Mouse (Mus musculus) midbrain, embryonic 16.5 days (tissue): ENCODE measurements around the gene Pgpep1. TPM values are rescaled to one million over a fixed set of nuclear protein-coding genes. Genes with fewer than 3 reads are reported as not detected.
A peak's percentile ranks its signal among the peaks of the same experiment; 100 is the strongest.

ENCODE experiments used
- ATAC-seq: fragments of 200-750 bp; cut with Nextera tagmentation; 2 replicates; pipeline ENCODE4 v1.8.0; 2017; ENCODE audit warnings: moderate TSS enrichment
- H3K27ac ChIP-seq: fragments of 300-500 bp; sonication (generic); 2 replicates; pipeline ENCODE4 v1.5.1; 2014; ENCODE audit warnings: mild to moderate bottlenecking, low read length, mixed read lengths
- H3K27me3 ChIP-seq: fragments of 300-500 bp; sonication (generic); 2 replicates; pipeline ENCODE4 v1.6.1; 2014; ENCODE audit warnings: low read depth, low read length, mixed read lengths; ENCODE audit not compliant: control insufficient read depth, insufficient read depth
- H3K36me3 ChIP-seq: fragments of 300-500 bp; sonication (generic); 2 replicates; pipeline ENCODE4 v1.6.1; 2014; ENCODE audit warnings: mild to moderate bottlenecking, low read length, moderate library complexity, mixed read lengths; ENCODE audit not compliant: control insufficient read depth, insufficient read depth
- H3K4me1 ChIP-seq: fragments of 300-500 bp; sonication (generic); 2 replicates; pipeline ENCODE4 v1.6.1; 2014; ENCODE audit warnings: mild to moderate bottlenecking, low read length, mixed read lengths; ENCODE audit not compliant: control insufficient read depth, insufficient read depth
- H3K4me2 ChIP-seq: fragments of 300-500 bp; sonication (generic); 2 replicates; pipeline ENCODE4 v1.6.1; 2014; ENCODE audit warnings: mild to moderate bottlenecking, low read length, mixed read lengths
- H3K4me3 ChIP-seq: fragments of 300-500 bp; sonication (generic); 2 replicates; pipeline ENCODE4 v1.5.1; 2014; ENCODE audit warnings: low read depth, mild to moderate bottlenecking, low read length, moderate library complexity, mixed read lengths
- H3K9ac ChIP-seq: fragments of 300-500 bp; sonication (generic); 2 replicates; pipeline ENCODE4 v1.6.1; 2014; ENCODE audit warnings: low read depth, low read length, mixed read lengths
- H3K9me3 ChIP-seq: fragments of 300-500 bp; sonication (generic); replicated peaks from 2 replicates; pipeline ENCODE4 v1.6.1; 2014; ENCODE audit warnings: mild to moderate bottlenecking, low read length, mixed read lengths; ENCODE audit not compliant: control insufficient read depth, poor library complexity, severe bottlenecking
- WGBS: fragments of 180-500 bp; shearing (Covaris S2); extraction: QIAGEN DNeasy Blood & Tissue Kit; methylation state at CpG from one replicate; pipeline ENCODE4 v1.1.7; 2014; 5-methylcytosine and 5-hydroxymethylcytosine counted together
- polyA plus RNA-seq: library from polyadenylated mRNA; unstranded; fragments of >200 nt; fragmentation: Nextera tagmentation; extraction: Ambion mirVana; gene quantifications from 2 replicates; pipeline ENCODE4 v1.2.1, GENCODE M21; 2015

Pgpep1 gene
- polyA plus RNA-seq, 1 experiment from 2014 or later = 69.7 TPM

DNA sequence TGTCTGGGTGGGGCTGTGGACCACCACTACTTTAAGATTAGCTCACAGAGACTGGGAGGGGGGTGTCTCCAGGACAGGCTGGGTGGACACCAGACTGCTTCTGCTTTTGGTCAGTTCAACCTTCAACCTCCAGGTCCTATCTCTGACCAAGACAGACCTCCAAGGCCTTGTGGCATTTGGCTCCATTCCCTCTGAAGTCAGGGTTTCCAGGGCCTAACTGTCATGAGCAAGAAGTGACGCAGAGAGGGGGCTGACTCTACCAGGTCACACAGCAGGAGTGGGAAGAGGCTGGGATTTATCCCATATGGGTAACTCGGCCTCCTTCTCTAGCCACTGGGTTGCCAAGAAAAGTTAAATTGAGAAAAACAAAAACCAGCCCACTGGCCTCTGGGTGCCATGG, 2.4 kb downstream of the Pgpep1 start:
- ATAC-seq = no peak
- H3K9ac ChIP-seq = 0 out of 2 replicates have a peak overlapping the region, but pooled peaks have one; percentile 18
- H3K9me3 ChIP-seq = no peaks in the 10 kb centered on the region
- H3K4me3 ChIP-seq = 0 out of 2 replicates have a peak overlapping the region, but pooled peaks have one; percentile 4
- H3K27ac ChIP-seq = 0 out of 2 replicates have a peak overlapping the region, but pooled peaks have one; percentile 5
- H3K4me1 ChIP-seq = peaks cover 17% of the 10 kb centered on the region
- 67% methylated on average over 2 of the region's 2 CpGs for WGBS
- H3K4me2 ChIP-seq = peak overlapping the region; percentile 97; the same call in 1 of the 2 replicates
- 0 out of 2 replicates have a peak, but pooled peaks cover 3% of the 10 kb centered on the region for H3K36me3 ChIP-seq
- H3K27me3 ChIP-seq = no peaks in the 10 kb centered on the region

DNA sequence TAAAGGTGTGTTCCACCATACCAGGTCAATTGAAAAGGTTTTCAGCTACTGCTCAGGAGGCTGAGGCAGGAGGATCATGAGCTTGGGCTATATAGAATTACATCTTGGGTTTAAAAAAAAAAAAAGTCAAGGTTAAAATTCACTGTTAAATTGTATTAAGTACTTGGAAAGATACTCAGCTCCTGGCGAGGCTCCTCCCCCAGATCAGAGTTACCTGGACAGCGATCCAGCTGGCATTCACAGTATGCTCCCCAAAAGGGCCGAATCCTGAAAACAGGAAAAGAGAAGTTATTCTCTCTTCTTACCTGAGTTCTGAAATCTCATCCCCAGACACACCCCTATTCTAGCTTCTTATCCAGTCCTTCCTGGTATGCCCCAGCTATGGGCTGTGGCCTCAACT, 3.0 kb downstream of the Pgpep1 start:
- 0 out of 2 replicates have a peak overlapping the region, but pooled peaks have one; percentile 5 for H3K27ac ChIP-seq
- 0 out of 2 replicates have a peak, but pooled peaks cover 3% of the 10 kb centered on the region for H3K36me3 ChIP-seq
- no peaks in the 10 kb centered on the region for H3K9me3 ChIP-seq
- H3K4me2 ChIP-seq = no peak overlapping the region; the same call in 1 of the 2 replicates
- H3K4me3 ChIP-seq = no peak overlapping the region
- WGBS = 97% methylated on average over 3 of the region's 3 CpGs
- no peaks in the 10 kb centered on the region for H3K27me3 ChIP-seq
- peaks cover 17% of the 10 kb centered on the region for H3K4me1 ChIP-seq
- no peak overlapping the region for H3K9ac ChIP-seq
- no peak for ATAC-seq

DNA sequence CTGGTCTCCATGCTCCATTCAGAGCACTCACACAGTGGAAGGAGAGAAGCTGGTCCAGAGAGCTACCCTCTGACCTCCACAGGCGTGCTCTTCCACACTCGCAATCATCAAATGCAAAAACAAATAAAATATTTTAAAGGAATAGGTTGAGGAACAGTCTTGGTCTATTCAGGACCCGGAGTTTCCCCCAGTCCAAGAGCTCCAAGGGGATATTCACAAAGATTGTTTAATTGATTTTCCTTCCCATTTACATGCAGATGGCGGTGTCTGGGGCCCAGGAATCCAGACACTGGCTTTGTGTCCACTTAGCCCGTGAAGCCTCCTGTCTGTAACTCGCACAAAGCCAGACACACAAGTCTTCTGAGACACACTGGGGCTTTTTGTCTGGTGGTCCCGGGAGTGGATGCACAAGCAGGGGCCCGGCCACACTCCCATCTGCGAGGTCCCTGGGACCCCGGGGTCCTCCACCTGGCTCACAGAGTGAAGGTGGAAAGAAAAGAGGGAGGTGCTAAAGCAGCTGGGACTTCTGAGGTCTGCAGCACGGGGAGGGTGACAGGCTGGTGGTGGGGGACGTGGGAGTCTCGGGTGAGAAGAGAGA, 3.9 kb downstream of the Pgpep1 start:
- no peak overlapping the region for H3K4me3 ChIP-seq
- peak overlapping the region; percentile 63 for H3K27ac ChIP-seq
- peaks cover 17% of the 10 kb centered on the region for H3K4me1 ChIP-seq
- no peaks in the 10 kb centered on the region for H3K9me3 ChIP-seq
- no peak for ATAC-seq
- H3K4me2 ChIP-seq = no peak overlapping the region
- WGBS = 16% methylated on average over 13 of the region's 13 CpGs
- no peaks in the 10 kb centered on the region for H3K27me3 ChIP-seq
- H3K9ac ChIP-seq = no peak overlapping the region
- peaks cover 3% of the 10 kb centered on the region; the same call in 1 of the 2 replicates for H3K36me3 ChIP-seq

DNA sequence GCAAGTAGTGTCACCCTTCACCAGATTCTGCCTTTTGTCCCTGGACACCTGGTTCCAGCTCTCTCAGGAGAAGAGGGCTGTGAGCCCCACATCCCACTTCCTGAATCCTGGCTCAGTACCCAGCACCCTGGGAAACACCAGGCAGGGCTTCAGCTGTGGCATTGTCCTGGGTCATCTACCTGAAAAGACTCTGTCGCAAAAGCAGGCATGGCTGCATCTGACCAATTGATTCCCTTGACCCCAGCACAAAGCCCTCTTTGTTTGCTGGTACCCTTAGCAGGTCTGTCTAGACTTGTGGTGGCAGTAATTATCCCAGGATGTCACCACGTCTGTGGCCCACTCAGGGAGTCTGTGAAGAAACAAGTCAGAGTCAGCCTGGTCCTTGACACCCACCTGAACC, 4.7 kb downstream of the Pgpep1 start:
- Histone ChIP-seq H3K9me3 (no peaks in the 10 kb centered on the region), H3K9ac (no peak overlapping the region), H3K4me3 (no peak overlapping the region), H3K4me2 (no peak overlapping the region), H3K36me3 (peaks cover 6% of the 10 kb centered on the region), H3K27me3 (no peaks in the 10 kb centered on the region), H3K4me1 (peaks cover 17% of the 10 kb centered on the region), H3K27ac (peak overlapping the region; percentile 63)
- 15% methylated on average over 2 of the region's 2 CpGs for WGBS
- no peak for ATAC-seq

DNA sequence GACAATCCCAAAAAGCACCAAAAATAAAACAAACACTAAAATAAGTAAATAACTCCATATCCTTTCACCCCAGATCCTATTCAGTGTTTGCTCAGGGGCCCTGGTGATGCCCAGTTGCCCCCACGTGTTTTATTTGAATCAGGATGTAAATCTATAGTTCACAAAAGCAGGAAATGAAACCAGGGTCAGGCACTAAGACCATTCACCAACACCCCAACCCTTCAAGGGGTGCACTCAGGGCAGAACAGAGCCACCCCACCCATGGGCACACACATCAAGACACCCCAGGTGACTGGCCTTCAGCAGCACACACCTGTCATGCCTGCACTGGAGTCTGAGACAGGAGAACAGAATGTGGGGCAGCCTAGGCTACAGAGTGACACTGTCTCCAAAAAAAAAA, 6.1 kb downstream of the Pgpep1 start:
- H3K27ac ChIP-seq = no peak overlapping the region
- no peak overlapping the region for H3K4me3 ChIP-seq
- no peak overlapping the region for H3K9ac ChIP-seq
- H3K27me3 ChIP-seq = no peaks in the 10 kb centered on the region
- 82% methylated on average over 1 of the region's 1 CpGs for WGBS
- H3K4me1 ChIP-seq = peaks cover 16% of the 10 kb centered on the region
- H3K9me3 ChIP-seq = no peaks in the 10 kb centered on the region
- H3K4me2 ChIP-seq = no peak overlapping the region
- peaks cover 13% of the 10 kb centered on the region for H3K36me3 ChIP-seq
- no peak for ATAC-seq

DNA sequence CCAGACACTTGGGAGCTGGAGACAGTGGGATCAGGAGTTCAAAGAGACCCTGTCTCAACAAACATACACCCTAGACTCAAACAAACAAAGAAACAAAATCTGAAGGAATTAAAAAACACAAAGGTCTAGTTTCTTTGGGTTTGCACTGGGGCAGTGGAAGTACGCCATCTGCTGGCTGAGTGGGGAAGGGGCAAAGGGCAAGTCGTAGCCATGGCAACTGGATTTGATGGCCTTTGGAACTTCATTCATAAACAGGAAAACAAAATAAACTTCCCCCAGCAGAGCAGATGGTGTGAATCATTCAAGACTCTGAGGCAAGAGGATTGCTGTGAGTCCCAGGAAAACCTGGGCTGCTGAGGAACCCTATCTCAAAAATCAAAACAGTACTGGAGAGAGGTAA, 7.0 kb downstream of the Pgpep1 start:
- Histone ChIP-seq H3K4me2 (no peak overlapping the region), H3K4me3 (no peak overlapping the region), H3K4me1 (peaks cover 7% of the 10 kb centered on the region), H3K9me3 (no peaks in the 10 kb centered on the region), H3K36me3 (peaks cover 13% of the 10 kb centered on the region), H3K27ac (no peak overlapping the region), H3K9ac (no peak overlapping the region), H3K27me3 (no peaks in the 10 kb centered on the region)
- 57% methylated on average over 2 of the region's 2 CpGs for WGBS
- ATAC-seq = no peak

DNA sequence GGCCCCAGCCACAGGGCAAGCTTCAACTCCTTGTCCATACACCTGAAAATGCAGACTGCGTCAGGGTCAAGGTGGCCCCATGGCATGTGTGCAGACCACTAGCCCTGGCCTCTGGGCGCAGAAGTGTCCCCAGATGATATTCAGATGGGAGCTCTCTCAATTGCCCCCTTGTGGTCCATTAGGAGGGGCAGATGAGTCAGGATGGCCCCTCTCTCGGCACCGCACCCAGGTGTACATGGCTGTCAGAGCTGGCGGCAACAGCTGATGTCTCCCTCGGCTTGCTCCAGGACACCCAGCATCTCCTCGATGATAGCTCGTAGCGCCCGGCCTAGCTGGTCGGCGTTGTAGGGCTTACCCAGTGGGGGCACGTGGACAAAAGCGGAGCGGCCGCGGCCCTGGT, 9.8 kb downstream of the Pgpep1 start:
- Histone ChIP-seq H3K4me1 (peaks cover 4% of the 10 kb centered on the region; the same call in 1 of the 2 replicates), H3K9me3 (no peaks in the 10 kb centered on the region), H3K9ac (no peak overlapping the region), H3K4me3 (no peak overlapping the region), H3K27me3 (no peaks in the 10 kb centered on the region), H3K36me3 (peaks cover 10% of the 10 kb centered on the region), H3K4me2 (no peak overlapping the region), H3K27ac (no peak overlapping the region)
- WGBS = 94% methylated on average over 17 of the region's 17 CpGs
- no peak for ATAC-seq

DNA sequence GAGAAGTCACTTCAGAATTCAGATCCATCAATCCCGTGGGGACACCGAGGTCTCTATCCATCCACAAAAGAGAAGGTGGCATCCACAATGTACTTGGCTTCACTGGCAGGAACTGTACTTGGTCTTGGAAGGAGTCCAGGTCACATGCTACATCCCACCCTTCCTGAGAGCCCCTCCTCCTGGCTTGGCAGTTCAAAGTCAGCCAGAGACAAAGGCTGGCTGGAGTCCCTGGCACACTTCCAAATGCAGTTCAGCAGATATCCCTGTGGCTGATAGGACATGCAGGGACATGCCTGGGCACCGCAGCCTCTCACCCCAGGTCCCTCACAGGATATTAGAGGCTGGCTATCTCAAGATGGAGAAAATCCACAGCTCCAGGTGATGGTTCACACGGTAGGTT, 10.9 kb downstream of the Pgpep1 start:
- ATAC-seq = peak; percentile 46
- H3K27ac ChIP-seq = no peak overlapping the region
- no peak overlapping the region for H3K4me3 ChIP-seq
- no peaks in the 10 kb centered on the region for H3K27me3 ChIP-seq
- no peak overlapping the region for H3K4me2 ChIP-seq
- H3K4me1 ChIP-seq = peaks cover 4% of the 10 kb centered on the region; the same call in 1 of the 2 replicates
- H3K36me3 ChIP-seq = peaks cover 10% of the 10 kb centered on the region
- WGBS = 59% methylated on average over 4 of the region's 4 CpGs
- H3K9me3 ChIP-seq = no peaks in the 10 kb centered on the region
- no peak overlapping the region for H3K9ac ChIP-seq

DNA sequence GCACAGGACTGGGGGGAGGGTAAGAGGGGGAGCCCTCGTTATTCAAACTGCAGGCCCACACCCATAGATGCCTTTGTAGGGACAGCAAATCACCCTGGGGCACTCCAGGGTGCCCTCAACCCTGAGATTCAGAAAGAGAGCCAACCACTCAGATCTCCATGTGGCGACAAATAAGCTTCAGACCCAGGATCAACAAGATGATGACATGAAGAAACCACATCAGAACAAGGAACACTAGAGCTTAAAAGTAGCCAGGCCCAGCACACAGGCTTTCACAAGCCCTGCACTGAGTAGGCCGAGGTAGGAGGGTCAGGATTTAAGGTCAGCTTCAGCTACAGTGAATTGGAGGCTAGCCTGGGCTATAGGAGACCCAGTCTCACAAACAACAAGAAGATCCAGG, 11.3 kb downstream of the Pgpep1 start:
- Histone ChIP-seq H3K36me3 (peaks cover 10% of the 10 kb centered on the region), H3K4me2 (no peak overlapping the region), H3K27me3 (no peaks in the 10 kb centered on the region), H3K9ac (no peak overlapping the region), H3K4me1 (peaks cover 4% of the 10 kb centered on the region; the same call in 1 of the 2 replicates), H3K27ac (no peak overlapping the region), H3K9me3 (no peaks in the 10 kb centered on the region), H3K4me3 (no peak overlapping the region)
- ATAC-seq = 0 out of 2 replicates have a peak, but pooled peaks have one; percentile 6
- WGBS = 71% methylated on average over 3 of the region's 3 CpGs
